Mouse (Mus musculus): ENCODE data around the gene Mlkl. TPM values are rescaled to one million over a fixed set of nuclear protein-coding genes. Genes with fewer than 3 reads are reported as not detected.

Gene Mlkl
- total and polyA plus RNA-seq, 3 experiments, result 9.3 to 20.1 TPM; not detected in 1

- TF ChIP-seq SMC3 (IDR thresholded peaks at IDR 0.05; ENCODE audit: low read depth, low read length), result no peak
- TF ChIP-seq ZC3H11A (IDR thresholded peaks at IDR 0.05; ENCODE audit: low read depth, low read length), result no peak
- no peak for TF ChIP-seq ETS1 (IDR thresholded peaks at IDR 0.05; ENCODE audit: low read depth, low read length)
- 0 out of 2 replicates have a peak, but pooled peaks have one; percentile 35 for TF ChIP-seq ELF1 (IDR thresholded peaks at IDR 0.05; ENCODE audit: low read depth, low read length)
- no peak for TF ChIP-seq POLR2AphosphoS5 (IDR thresholded peaks at IDR 0.05; ENCODE audit: borderline replicate concordance, low read depth, low read length)
- no peak for TF ChIP-seq TAL1 (IDR thresholded peaks at IDR 0.05; ENCODE audit: low read length)
- peak; percentile 82 for TF ChIP-seq HCFC1 (IDR thresholded peaks at IDR 0.05; ENCODE audit: low read depth, low read length)
- TF ChIP-seq MAZ (IDR thresholded peaks at IDR 0.05; ENCODE audit: low read depth, low read length), result peak; percentile 60; the same call in 1 of the 2 replicates
- TF ChIP-seq KAT2A (conservative IDR thresholded peaks at IDR 0.05; ENCODE audit: low read depth, low read length), result peak; percentile 62; the same call in 1 of the 2 replicates
- no peak for TF ChIP-seq MYC (IDR thresholded peaks at IDR 0.05; ENCODE audit: low read depth, low read length)
- peak; percentile 64; the same call in 1 of the 2 replicates for TF ChIP-seq TBP (IDR thresholded peaks at IDR 0.05; ENCODE audit: low read depth, low read length)
Measured at GRCm38 (mm10) chr8:111299821-111300568, 38.0 kb downstream of the Mlkl start, which contains the start of gene Rfwd3 (continued).

- peaks cover 16 to 27% of the 10 kb centered on the region in 2 experiments for H3K36me3 ChIP-seq (ENCODE audit: control insufficient read depth in 1 of 2, insufficient read depth in 2 of 2, low read length in 2 of 2)
- TF ChIP-seq USF1 (IDR thresholded peaks at IDR 0.05; ENCODE audit: low read depth, low read length) (0 out of 2 replicates have a peak, but pooled peaks have one; percentile 17), GATA1 (IDR thresholded peaks at IDR 0.05; ENCODE audit: low read depth, low read length) (no peak), ZKSCAN1 (IDR thresholded peaks at IDR 0.05; ENCODE audit: low read depth, low read length) (no peak), HCFC1 (IDR thresholded peaks at IDR 0.05; ENCODE audit: low read depth, low read length) (no peak), ZNF384 (IDR thresholded peaks at IDR 0.05; ENCODE audit: low read depth, low read length) (no peak), SIN3A (IDR thresholded peaks at IDR 0.05; ENCODE audit: low read length) (peak; percentile 88), MXI1 (IDR thresholded peaks at IDR 0.05; ENCODE audit: low read depth, low read length) (peak; percentile 87), MEF2A (IDR thresholded peaks at IDR 0.05; ENCODE audit: extremely low read depth, insufficient replicate concordance, low read depth, low read length, poor library complexity, severe bottlenecking) (peak; percentile 61; the same call in 1 of the 2 replicates), KAT2A (conservative IDR thresholded peaks at IDR 0.05; ENCODE audit: low read depth, low read length) (no peak), NRF1 (IDR thresholded peaks at IDR 0.05; ENCODE audit: insufficient read depth, low read depth, low read length, poor library complexity, severe bottlenecking) (no peak), BHLHE40 (IDR thresholded peaks at IDR 0.05; ENCODE audit: borderline replicate concordance, low read depth, low read length) (peak; percentile 44; the same call in 1 of the 2 replicates), POLR2AphosphoS5 (IDR thresholded peaks at IDR 0.05; ENCODE audit: borderline replicate concordance, low read depth, low read length) (no peak), ZC3H11A (IDR thresholded peaks at IDR 0.05; ENCODE audit: low read depth, low read length) (no peak), EP300 (IDR thresholded peaks at IDR 0.05; ENCODE audit: low read depth in 1 of 2, low read length in 2 of 2) (peak in 1 of 2 experiments; percentile 29; a peak in 2 of 4 replicates), TAL1 (IDR thresholded peaks at IDR 0.05; ENCODE audit: low read length) (no peak), MAX (IDR thresholded peaks at IDR 0.05; ENCODE audit: low read length) (peak; percentile 33; the same call in 1 of the 2 replicates), CHD2 (IDR thresholded peaks at IDR 0.05; ENCODE audit: low read length) (no peak), ETS1 (IDR thresholded peaks at IDR 0.05; ENCODE audit: low read depth, low read length) (0 out of 2 replicates have a peak, but pooled peaks have one; percentile 26), USF2 (IDR thresholded peaks at IDR 0.05; ENCODE audit: borderline replicate concordance in 1 of 2, insufficient read depth in 1 of 2, low read depth in 1 of 2, low read length in 2 of 2) (no peak)
- peak; percentile 86 for DNase-seq (ENCODE audit: low read depth, low spot score)
- H3K9me3 ChIP-seq (replicated peaks; ENCODE audit: insufficient read depth, low read length), result no peaks in the 10 kb centered on the region
- H3K4me3 ChIP-seq (ENCODE audit: control insufficient read depth in 1 of 2, insufficient read depth in 1 of 2, low read depth in 2 of 2, low read length in 2 of 2), result peak overlapping the region; percentile 80 to 82
- H3K4me1 ChIP-seq (ENCODE audit: control insufficient read depth in 1 of 2, insufficient read depth in 2 of 2, low read length in 2 of 2), result peaks cover 2 to 4% of the 10 kb centered on the region in 2 experiments; a peak in 2 of 4 replicates
- H3K27me3 ChIP-seq (ENCODE audit: control insufficient read depth in 1 of 2, insufficient read depth in 2 of 2, low read length in 2 of 2), result no peaks in the 10 kb centered on the region
- peak overlapping the region; percentile 98 for H3K9ac ChIP-seq (ENCODE audit: control insufficient read depth, low read depth, low read length, poor library complexity, severe bottlenecking)
- H3K79me2 ChIP-seq (ENCODE audit: control insufficient read depth, insufficient read depth, low read length, poor library complexity), result peaks cover 37% of the 10 kb centered on the region
- peak overlapping the region; percentile 83 for H3K27ac ChIP-seq (ENCODE audit: control insufficient read depth, low read depth, low read length)
Measured at GRCm38 (mm10) chr8:111299363-111299820, 38.6 kb downstream of the Mlkl start.

All from MEL (cell line).